Mouse (Mus musculus) heart, postnatal 25 days (tissue): ENCODE measurements around the gene Dgcr2. TPM values are rescaled to one million over a fixed set of nuclear protein-coding genes. Genes with fewer than 3 reads are reported as not detected.

Experiments
- DNase-seq: peaks from one replicate; pipeline ENCODE4 v3.0.0; 2022; ENCODE audit warnings: low spot score
- intact Hi-C: fragments of 180-260 bp; cut with DNase I; formaldehyde crosslinking; loops from one replicate; pipeline ENCODE4 v1.15.1; 2025
- total RNA-seq, 2 experiments: library from RNA; stranded (reverse); gene quantifications; 2 replicates each; pipeline ENCODE4 v1.2.3; 2021

Gene Dgcr2
- total RNA-seq, 2 experiments from 2014 or later, result 46.5 to 49.5 TPM

- peak; percentile 57 for DNase-seq
- intact Hi-C loops, result no loop called here
Observed at GRCm38 (mm10) chr16:17798321-17799180, 99.8 kb downstream of the Dgcr2 start.

GRCm38 (mm10) chr16:17797812-17798311, 100.5 kb downstream of the Dgcr2 start:
- intact Hi-C loops, result no loop called here
- no peak for DNase-seq

GRCm38 (mm10) chr16:17796971-17797811, 101.2 kb downstream of the Dgcr2 start, which contains the start of gene Scarf2:
Scarf2 (plus strand) TSS chr16:17797282.
- DNase-seq, result peak; percentile 49
- intact Hi-C loops, result no loop called here

GRCm38 (mm10) chr16:17796519-17796918, 101.8 kb downstream of the Dgcr2 start:
- intact Hi-C loops, result no loop called here
- no peak for DNase-seq

GRCm38 (mm10) chr16:17795643-17796042, 102.7 kb downstream of the Dgcr2 start:
- intact Hi-C loops, result no loop called here
- no peak for DNase-seq

- intact Hi-C loops, result no loop called here
- DNase-seq, result no peak
Observed at GRCm38 (mm10) chr16:17794047-17794446, 104.3 kb downstream of the Dgcr2 start.

- intact Hi-C loops, result no loop called here
- no peak for DNase-seq
Observed at GRCm38 (mm10) chr16:17792728-17793127, 105.6 kb downstream of the Dgcr2 start.

Other genes with a start within 250 kb of the Dgcr2 start
- 10 to 100 TPM; 24.5 to 26.6 TPM for gene Med15, start 165.7 kb downstream of the Dgcr2 start, total RNA-seq
- 10 to 100 TPM; 16.1 to 16.7 TPM for gene Klhl22, start 138.9 kb downstream of the Dgcr2 start, total RNA-seq
- gene Scarf2, start 101.3 kb downstream of the Dgcr2 start, total RNA-seq, result 1 to 10 TPM; 5.1 to 5.6 TPM
- not detected for gene B830017H08Rik, start 65.4 kb downstream of the Dgcr2 start, total RNA-seq
- gene Car15, start 60.2 kb downstream of the Dgcr2 start, total RNA-seq, result 1 to 10 TPM; 1.8 to 2.5 TPM
- gene Gm20518, start 6.9 kb downstream of the Dgcr2 start, total RNA-seq, result under 1 TPM; 0.17 to 0.68 TPM
- under 1 TPM; 0.05 to 0.11 TPM for gene Tssk1, start 4.3 kb downstream of the Dgcr2 start, total RNA-seq
- gene Tssk2, start 75 bp upstream of the Dgcr2 start, total RNA-seq, result not detected
- gene Ess2, start 12.8 kb upstream of the Dgcr2 start, total RNA-seq, result 1 to 10 TPM; 8.7 to 9.3 TPM
- not detected for gene Gsc2, start 16.5 kb upstream of the Dgcr2 start, total RNA-seq
- gene Slc25a1, start 29.7 kb upstream of the Dgcr2 start, total RNA-seq, result 10 to 100 TPM in 1 of 2 experiments, 1 to 10 TPM in 1; 7.1 to 14.8 TPM
- not detected for gene Vpreb2, start 81.9 kb upstream of the Dgcr2 start, total RNA-seq
- gene Dgcr6, start 154.3 kb upstream of the Dgcr2 start, total RNA-seq, result 10 to 100 TPM; 39.6 to 44.8 TPM
- gene Prodh, start 191.6 kb upstream of the Dgcr2 start, total RNA-seq, result 10 to 100 TPM; 21.9 to 25.9 TPM
- 1 to 10 TPM; 9.1 to 9.9 TPM for gene Rtn4r, start 229.1 kb upstream of the Dgcr2 start, total RNA-seq